Mouse (Mus musculus) forebrain, embryonic 10.5 days (tissue): ENCODE measurements around the gene Cwc25. TPM values are rescaled to one million over a fixed set of nuclear protein-coding genes. Genes with fewer than 3 reads are reported as not detected.
A peak's percentile ranks its signal among the peaks of the same experiment; 100 is the strongest.
"Not testable (repeated sequence)": the region's sequence is repeated elsewhere in the genome, so short reads cannot be mapped to it uniquely, and the experiment has no call there.

Experiments
- DNase-seq: peaks from one replicate; pipeline ENCODE4 v3.0.0-alpha.2; 2017; ENCODE audit warnings: low spot score; ENCODE audit errors: extremely low spot score
- H3K27ac ChIP-seq: fragments of 300-500 bp; sonication (generic); 2 replicates; pipeline ENCODE4 v1.5.1; 2016; ENCODE audit warnings: mild to moderate bottlenecking
- H3K27me3 ChIP-seq: fragments of 300-500 bp; sonication (generic); 2 replicates; pipeline ENCODE4 v1.6.1; 2016; ENCODE audit warnings: mild to moderate bottlenecking; ENCODE audit not compliant: poor library complexity, severe bottlenecking
- H3K36me3 ChIP-seq: fragments of 300-500 bp; sonication (generic); replicated peaks from 2 replicates; pipeline ENCODE4 v1.6.1; 2016; ENCODE audit warnings: mild to moderate bottlenecking, moderate library complexity
- H3K4me1 ChIP-seq: fragments of 300-500 bp; sonication (generic); 2 replicates; pipeline ENCODE4 v1.6.1; 2016
- H3K4me3 ChIP-seq: fragments of 300-500 bp; sonication (generic); 2 replicates; pipeline ENCODE4 v1.5.1; 2016; ENCODE audit warnings: mild to moderate bottlenecking, moderate library complexity
- H3K9me3 ChIP-seq: fragments of 300-500 bp; sonication (generic); 2 replicates; pipeline ENCODE4 v1.6.1; 2016; ENCODE audit warnings: mild to moderate bottlenecking, moderate library complexity
- WGBS: fragments of 180-500 bp; shearing (Covaris S2); methylation state at CpG from one replicate; pipeline ENCODE4 v1.1.7; 2016; 5-methylcytosine and 5-hydroxymethylcytosine counted together
- polyA plus RNA-seq: library from polyadenylated mRNA; unstranded; fragments of >200 nt; fragmentation: Nextera tagmentation; extraction: Ambion mirVana; gene quantifications from 2 replicates; pipeline ENCODE4 v1.2.1, GENCODE M21; 2016

Gene Cwc25
- polyA plus RNA-seq, 1 experiment from 2014 or later, result 20.3 TPM

GRCm38 (mm10) chr11:97799146-97799993 is 33.0 kb upstream of the Cwc25 start:
- Histone ChIP-seq H3K9me3 (no peaks in the 10 kb centered on the region), H3K4me1 (peaks cover 45% of the 10 kb centered on the region)
- WGBS, result under 1% methylated on average over 71 of the region's 71 CpGs

GRCm38 (mm10) chr11:97798782-97799145 is 32.4 kb upstream of the Cwc25 start, which contains the start of gene Lasp1:
Gene Lasp1 (plus strand): TSS chr11:97799000.
- Histone ChIP-seq H3K36me3 (0 out of 2 replicates have a peak, but pooled peaks cover 2% of the 10 kb centered on the region), H3K27ac (peak within 1 kb of the TSS; percentile 95), H3K4me3 (peak within 1 kb of the TSS; percentile 88), H3K9me3 (no peaks in the 10 kb centered on the region), H3K4me1 (peaks cover 39% of the 10 kb centered on the region), H3K27me3 (no peaks in the 10 kb centered on the region)
- WGBS, result under 1% methylated on average over 11 of the region's 11 CpGs
- peak; percentile 92 for DNase-seq

More at GRCm38 (mm10) chr11:97799146-97799993, 33.0 kb upstream of the Cwc25 start:
- 0 out of 2 replicates have a peak, but pooled peaks cover 2% of the 10 kb centered on the region for H3K36me3 ChIP-seq
- peak overlapping the region; percentile 88 for H3K4me3 ChIP-seq
- H3K27ac ChIP-seq, result peak overlapping the region; percentile 95
- H3K27me3 ChIP-seq, result no peaks in the 10 kb centered on the region
- peak; percentile 84 for DNase-seq

GRCm38 (mm10) chr11:97798083-97798435 is 31.7 kb upstream of the Cwc25 start:
- no peak for DNase-seq
- Histone ChIP-seq H3K36me3 (no peaks in the 10 kb centered on the region), H3K4me3 (peak overlapping the region; percentile 88), H3K27me3 (no peaks in the 10 kb centered on the region), H3K4me1 (peaks cover 36% of the 10 kb centered on the region), H3K27ac (no peak overlapping the region), H3K9me3 (no peaks in the 10 kb centered on the region)
- WGBS, result 39% methylated on average over 8 of the region's 8 CpGs

GRCm38 (mm10) chr11:97797369-97798082 is 31.2 kb upstream of the Cwc25 start:
- Histone ChIP-seq H3K27ac (no peak overlapping the region), H3K27me3 (no peaks in the 10 kb centered on the region), H3K4me1 (peaks cover 33% of the 10 kb centered on the region), H3K9me3 (no peaks in the 10 kb centered on the region), H3K36me3 (no peaks in the 10 kb centered on the region), H3K4me3 (0 out of 2 replicates have a peak overlapping the region, but pooled peaks have one; percentile 88)
- 56% methylated on average over 15 of the region's 15 CpGs for WGBS
- DNase-seq, result no peak

GRCm38 (mm10) chr11:97796910-97797309 is 30.6 kb upstream of the Cwc25 start:
- Histone ChIP-seq H3K4me1 (peaks cover 27% of the 10 kb centered on the region), H3K4me3 (no peak overlapping the region), H3K27me3 (no peaks in the 10 kb centered on the region), H3K27ac (no peak overlapping the region), H3K36me3 (no peaks in the 10 kb centered on the region), H3K9me3 (no peaks in the 10 kb centered on the region)
- 8% methylated on average over 6 of the region's 6 CpGs for WGBS
- DNase-seq, result peak; percentile 65

- no peaks in the 10 kb centered on the region for H3K9me3 ChIP-seq
- WGBS, result 15% methylated on average over 2 of the region's 2 CpGs
- no peak overlapping the region for H3K27ac ChIP-seq
- H3K27me3 ChIP-seq, result no peaks in the 10 kb centered on the region
- DNase-seq, result no peak
- no peaks in the 10 kb centered on the region for H3K36me3 ChIP-seq
- H3K4me1 ChIP-seq, result peaks cover 2% of the 10 kb centered on the region
- no peak overlapping the region for H3K4me3 ChIP-seq
These were observed 26.8 kb upstream of the Cwc25 start for GRCm38 (mm10) chr11:97793165-97793564.

GRCm38 (mm10) chr11:97790778-97791438 is 24.6 kb upstream of the Cwc25 start:
- not testable (repeated sequence) for H3K4me1 ChIP-seq, H3K36me3 ChIP-seq, H3K27ac ChIP-seq, H3K9me3 ChIP-seq, DNase-seq, H3K27me3 ChIP-seq, H3K4me3 ChIP-seq
- 87% methylated on average over 2 of the region's 2 CpGs for WGBS

- Histone ChIP-seq H3K27ac (no peak overlapping the region), H3K27me3 (no peaks in the 10 kb centered on the region), H3K4me3 (no peak overlapping the region), H3K4me1 (no peaks in the 10 kb centered on the region), H3K9me3 (no peaks in the 10 kb centered on the region), H3K36me3 (no peaks in the 10 kb centered on the region)
- 85% methylated on average over 5 of the region's 5 CpGs for WGBS
- no peak for DNase-seq
These were observed 23.4 kb upstream of the Cwc25 start for GRCm38 (mm10) chr11:97789727-97790126.

GRCm38 (mm10) chr11:97787961-97788360 is 21.6 kb upstream of the Cwc25 start:
- H3K4me3 ChIP-seq, result no peak overlapping the region
- H3K9me3 ChIP-seq, result 0 out of 2 replicates have a peak, but pooled peaks cover 3% of the 10 kb centered on the region
- H3K27me3 ChIP-seq, result no peaks in the 10 kb centered on the region
- no peaks in the 10 kb centered on the region for H3K36me3 ChIP-seq
- no peak for DNase-seq
- WGBS, result 89% methylated on average over 3 of the region's 3 CpGs
- H3K27ac ChIP-seq, result no peak overlapping the region
- H3K4me1 ChIP-seq, result peaks cover 4% of the 10 kb centered on the region

GRCm38 (mm10) chr11:97782564-97782895 is 16.2 kb upstream of the Cwc25 start:
- H3K4me1 ChIP-seq, result peaks cover 28% of the 10 kb centered on the region
- peaks cover 40% of the 10 kb centered on the region for H3K36me3 ChIP-seq
- WGBS, result under 1% methylated on average over 10 of the region's 10 CpGs
- no peaks in the 10 kb centered on the region for H3K27me3 ChIP-seq
- no peak for DNase-seq
- peak overlapping the region; percentile 98 for H3K4me3 ChIP-seq
- 0 out of 2 replicates have a peak, but pooled peaks cover 3% of the 10 kb centered on the region for H3K9me3 ChIP-seq
- H3K27ac ChIP-seq, result peak overlapping the region; percentile 99

- under 1% methylated on average over 67 of the region's 67 CpGs for WGBS
- Histone ChIP-seq H3K4me1 (peaks cover 28% of the 10 kb centered on the region), H3K27me3 (no peaks in the 10 kb centered on the region), H3K4me3 (peak within 1 kb of the TSS; percentile 98), H3K36me3 (peaks cover 45% of the 10 kb centered on the region), H3K27ac (peak within 1 kb of the TSS; percentile 99), H3K9me3 (0 out of 2 replicates have a peak, but pooled peaks cover 3% of the 10 kb centered on the region)
- peak; percentile 99 for DNase-seq
These were observed 15.6 kb upstream of the Cwc25 start, which contains the start of gene Rpl23 for GRCm38 (mm10) chr11:97781832-97782563. Gene Rpl23 (minus strand): TSS chr11:97782437.

- Histone ChIP-seq H3K4me3 (peak overlapping the region; percentile 98), H3K9me3 (0 out of 2 replicates have a peak, but pooled peaks cover 3% of the 10 kb centered on the region), H3K36me3 (peaks cover 51% of the 10 kb centered on the region), H3K4me1 (peaks cover 28% of the 10 kb centered on the region), H3K27ac (peak overlapping the region; percentile 99), H3K27me3 (no peaks in the 10 kb centered on the region)
- WGBS, result 3% methylated on average over 11 of the region's 11 CpGs
- no peak for DNase-seq
These were observed 15.1 kb upstream of the Cwc25 start for GRCm38 (mm10) chr11:97781478-97781831.
